8 mouse cellular contexts compared by ENCODE assay signal in the genomic region with DNA sequence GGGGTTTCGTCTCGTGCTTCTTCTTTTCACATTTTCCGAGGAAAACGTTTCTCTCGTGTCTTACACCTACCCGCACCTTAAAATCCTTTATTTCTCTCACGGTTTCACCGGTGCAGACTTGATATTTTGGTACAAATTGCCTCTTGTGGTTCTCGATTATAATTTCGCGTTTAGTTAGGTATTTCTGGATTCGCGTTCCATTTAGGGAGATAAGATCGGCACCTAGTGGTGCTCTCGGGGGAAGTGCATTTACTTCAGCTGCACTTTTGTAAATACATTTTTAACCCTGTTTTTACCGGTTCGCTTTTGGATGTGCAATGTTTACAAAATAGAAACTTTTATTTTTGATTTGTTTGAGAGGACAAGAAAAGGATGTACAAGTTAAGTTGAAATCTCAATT. TPM values are rescaled to one million over a fixed set of nuclear protein-coding genes. Genes with fewer than 3 reads are reported as not detected.
DNase-seq lines count a peak whose midpoint lies in the region; ATAC-seq and TF ChIP-seq lines count a peak whose summit lies in the region.

No protein-coding gene starts in this region.

- H3K4me1 ChIP-seq in heart, embryonic 10.5 days = peaks cover 7% of the 10 kb centered on the region; the same call in 1 of the 2 replicates
- peaks cover 17% of the 10 kb centered on the region in 2 experiments for H3K4me1 ChIP-seq in MEL (ENCODE audit: control insufficient read depth in 1 of 2, insufficient read depth in 2 of 2, low read length in 2 of 2)
- no peaks in the 10 kb centered on the region for H3K4me1 ChIP-seq in hindbrain, embryonic 11.5 days (replicated peaks; ENCODE audit: control insufficient read depth, insufficient read depth, low read length)
- peaks cover 2% of the 10 kb centered on the region; the same call in 1 of the 2 replicates for H3K4me1 ChIP-seq in midbrain, embryonic 10.5 days

- DNase-seq in heart, embryonic 10.5 days (ENCODE audit: low spot score) = no peak
- DNase-seq in heart, postnatal 14 days = no peak
- no peak for DNase-seq in MEL (ENCODE audit: low read depth, low spot score)
- DNase-seq in hindbrain, embryonic 11.5 days (ENCODE audit: low spot score) = no peak
- no peak for DNase-seq in midbrain, embryonic 10.5 days (ENCODE audit: low spot score)
- no peak for DNase-seq in adrenal gland, postnatal 25 days
- DNase-seq in MN1 (ENCODE audit: low spot score) = no peak
- no peak for DNase-seq in kidney, postnatal 14 days

- peaks cover under 1% of the 10 kb centered on the region; the same call in 1 of the 2 replicates for H3K9me3 ChIP-seq in heart, embryonic 10.5 days
- H3K9me3 ChIP-seq in MEL (replicated peaks; ENCODE audit: insufficient read depth, low read length) = no peaks in the 10 kb centered on the region
- H3K9me3 ChIP-seq in hindbrain, embryonic 11.5 days (ENCODE audit: control insufficient read depth, low read length) = 0 out of 2 replicates have a peak, but pooled peaks cover 3% of the 10 kb centered on the region
- peaks cover 19% of the 10 kb centered on the region for H3K9me3 ChIP-seq in midbrain, embryonic 10.5 days (replicated peaks)

- no peak for ATAC-seq in hindbrain, embryonic 11.5 days (ENCODE audit: low FRiP score)

- TF ChIP-seq EP300 in MEL (IDR thresholded peaks at IDR 0.05; ENCODE audit: low read depth in 1 of 2, low read length in 2 of 2) = no peak; a peak in 1 of 4 replicates

- TF ChIP-seq CTCF in MEL (IDR thresholded peaks at IDR 0.05 in 2 of 3, conservative IDR thresholded peaks at IDR 0.05 in 1 of 3; ENCODE audit: control insufficient read depth in 1 of 3, insufficient read depth in 1 of 3, low read depth in 2 of 3, low read length in 3 of 3, poor library complexity in 1 of 3, severe bottlenecking in 1 of 3) = peak in 1 of 3 experiments; percentile 8; a peak in 1 of 6 replicates

- H3K79me2 ChIP-seq in MEL (ENCODE audit: control insufficient read depth, insufficient read depth, low read length, poor library complexity) = peaks cover 30% of the 10 kb centered on the region

- H3K36me3 ChIP-seq in heart, embryonic 10.5 days = peaks cover 14% of the 10 kb centered on the region
- H3K36me3 ChIP-seq in MEL (ENCODE audit: control insufficient read depth in 1 of 2, insufficient read depth in 2 of 2, low read length in 2 of 2) = peaks cover 0 to 22% of the 10 kb centered on the region in 2 experiments; a peak in 3 of 4 replicates
- H3K36me3 ChIP-seq in hindbrain, embryonic 11.5 days (ENCODE audit: control insufficient read depth, insufficient read depth, low read length) = no peaks in the 10 kb centered on the region
- H3K36me3 ChIP-seq in midbrain, embryonic 10.5 days = peaks cover 33% of the 10 kb centered on the region

- peak overlapping the region; percentile 97 for H3K27ac ChIP-seq in heart, embryonic 10.5 days
- peak overlapping the region; percentile 99 for H3K27ac ChIP-seq in MEL (ENCODE audit: control insufficient read depth, low read depth, low read length)
- peak overlapping the region; percentile 96 for H3K27ac ChIP-seq in hindbrain, embryonic 11.5 days (ENCODE audit: low read depth, low read length)
- peak overlapping the region; percentile 98 for H3K27ac ChIP-seq in midbrain, embryonic 10.5 days (replicated peaks)

- peak overlapping the region; percentile 77 for H3K4me3 ChIP-seq in heart, embryonic 10.5 days
- H3K4me3 ChIP-seq in MEL (ENCODE audit: control insufficient read depth in 1 of 2, insufficient read depth in 1 of 2, low read depth in 2 of 2, low read length in 2 of 2) = peak overlapping the region; percentile 66 to 88
- peak overlapping the region; percentile 61 for H3K4me3 ChIP-seq in hindbrain, embryonic 11.5 days (ENCODE audit: low read depth, low read length)
- H3K4me3 ChIP-seq in midbrain, embryonic 10.5 days = peak overlapping the region; percentile 67

- intact Hi-C loops in heart, postnatal 14 days (cut with DNase I) = loop anchor here (1.0 to 2.0 kb wide), 2 partner anchors 31 to 96 kb away; no protein-coding TSS in a partner anchor

- no peak for TF ChIP-seq POLR2A in MEL (IDR thresholded peaks at IDR 0.05; ENCODE audit: control insufficient read depth in 1 of 2, insufficient read depth in 1 of 2, low read depth in 1 of 2, low read length in 2 of 2, poor library complexity in 1 of 2)

- TF ChIP-seq RAD21 in MEL (IDR thresholded peaks at IDR 0.05; ENCODE audit: low read depth, low read length) = no peak

- peak overlapping the region; percentile 34 for H3K4me2 ChIP-seq in hindbrain, embryonic 11.5 days (replicated peaks; ENCODE audit: low read depth, low read length)

- H3K27me3 ChIP-seq in heart, embryonic 10.5 days (ENCODE audit: insufficient read depth, poor library complexity, severe bottlenecking) = no peaks in the 10 kb centered on the region
- no peaks in the 10 kb centered on the region for H3K27me3 ChIP-seq in MEL (ENCODE audit: control insufficient read depth in 1 of 2, insufficient read depth in 2 of 2, low read length in 2 of 2)
- no peaks in the 10 kb centered on the region for H3K27me3 ChIP-seq in hindbrain, embryonic 11.5 days (ENCODE audit: control insufficient read depth, insufficient read depth, low read length)
- H3K27me3 ChIP-seq in midbrain, embryonic 10.5 days (ENCODE audit: low read depth, poor library complexity, severe bottlenecking) = no peaks in the 10 kb centered on the region

- H3K9ac ChIP-seq in MEL (ENCODE audit: control insufficient read depth, low read depth, low read length, poor library complexity, severe bottlenecking) = peak overlapping the region; percentile 69
- peak overlapping the region; percentile 50; the same call in 1 of the 2 replicates for H3K9ac ChIP-seq in hindbrain, embryonic 11.5 days (ENCODE audit: low read depth, low read length)

- WGBS in heart, embryonic 10.5 days = 2% methylated on average over 17 of the region's 17 CpGs
- WGBS in hindbrain, embryonic 11.5 days = 3% methylated on average over 17 of the region's 17 CpGs
- WGBS in midbrain, embryonic 10.5 days = 2% methylated on average over 17 of the region's 17 CpGs

TF ChIP-seq in MEL, 35 proteins besides CTCF, POLR2A, EP300 and RAD21:
- TF ChIP-seq TBP (IDR thresholded peaks at IDR 0.05; ENCODE audit: low read depth, low read length) = 0 out of 2 replicates have a peak, but pooled peaks have one; percentile 35
- TF ChIP-seq CHD2 (IDR thresholded peaks at IDR 0.05; ENCODE audit: low read length) = no peak
- peak; percentile 60 for TF ChIP-seq GATA1 (IDR thresholded peaks at IDR 0.05; ENCODE audit: low read depth, low read length)

RNA-seq across cellular contexts. Expression of gene Atf7ip, which starts 13.3 kb away (rescaled TPM):
- polyA plus RNA-seq in heart, embryonic 10.5 days (2016; fragmentation: Nextera tagmentation; extraction: Ambion mirVana) = 37.7 and 42.4 TPM in 2 replicates
- total RNA-seq in heart, postnatal 14 days (2021) = 100 to 1,000 TPM in 1 of 2 experiments, 10 to 100 TPM in 1; 92.6 to 107 TPM
- 7.3 and 10.7 TPM in 2 replicates for total RNA-seq in MEL (2012; rRNA removed)
- 10 to 100 TPM; 24.6 to 56.1 TPM for polyA plus RNA-seq in MEL (2012; ENCODE audit: insufficient read depth in 1 of 2, insufficient read length in 2 of 2, low read depth in 1 of 2, low replicate concordance in 2 of 2, missing spikeins in 1 of 2)
- 54.1 and 73.7 TPM in 2 replicates for polyA plus RNA-seq in hindbrain, embryonic 11.5 days (2014; fragmentation: Nextera tagmentation; extraction: Ambion mirVana)
- 37.4 and 45.7 TPM in 2 replicates for polyA plus RNA-seq in midbrain, embryonic 10.5 days (2016; fragmentation: Nextera tagmentation; extraction: Ambion mirVana)
- 84.0 and 117 TPM in 2 replicates for total RNA-seq in adrenal gland, postnatal 25 days (2021)
